Mouse (Mus musculus): Measurements from ENCODE around the gene Slc35f4.
"Not testable (repeated sequence)": the region's sequence is repeated elsewhere in the genome, so short reads cannot be mapped to it uniquely, and the experiment has no call there.

Slc35f4 gene

GRCm38 (mm10) chr14:49278479-49278878, 247.4 kb downstream of the Slc35f4 start:
- DNase-seq (ENCODE audit: low read depth, low spot score) = not testable (repeated sequence)

- DNase-seq (ENCODE audit: low read depth, low spot score) = no peak
Measured at GRCm38 (mm10) chr14:49277642-49278041, 248.2 kb downstream of the Slc35f4 start.

GRCm38 (mm10) chr14:49275376-49275775, 250.5 kb downstream of the Slc35f4 start:
- no peak for DNase-seq (ENCODE audit: low read depth, low spot score)

- no peak for DNase-seq (ENCODE audit: low read depth, low spot score)
Measured at GRCm38 (mm10) chr14:49265286-49266002, 260.4 kb downstream of the Slc35f4 start.

All from c-Kit-negative CD71-positive TER-119-positive erythroid progenitor cells, embryonic 14.5 days (primary cell).